Comparison of ENCODE assay signal across 8 mouse cellular contexts in genomic region chr4:135203279-135203678, GRCm38 (mm10).
DNase-seq lines count a peak whose midpoint lies in the region; ATAC-seq lines count a peak whose summit lies in the region.

No protein-coding gene starts in this region.

- H3K4me2 ChIP-seq in forebrain, embryonic 13.5 days = peak overlapping the region; percentile 49
- H3K4me2 ChIP-seq in lung, embryonic 16.5 days (ENCODE audit: low read depth, low read length) = peak overlapping the region; percentile 65
- H3K4me2 ChIP-seq in neural tube, embryonic 15.5 days = peak overlapping the region; percentile 54

- H3K4me1 ChIP-seq in forebrain, embryonic 13.5 days = peaks cover 13% of the 10 kb centered on the region
- H3K4me1 ChIP-seq in lung, embryonic 16.5 days (replicated peaks; ENCODE audit: control insufficient read depth, insufficient read depth, low read length) = peaks cover 8% of the 10 kb centered on the region
- H3K4me1 ChIP-seq in neural tube, embryonic 15.5 days = peaks cover 23% of the 10 kb centered on the region

- ATAC-seq in forebrain, embryonic 13.5 days = no peak
- peak; percentile 67 for ATAC-seq in lung, embryonic 16.5 days (ENCODE audit: low read depth)
- no peak for ATAC-seq in neural tube, embryonic 15.5 days (ENCODE audit: low FRiP score)
- no peak for ATAC-seq in frontal cortex, adult (ENCODE audit: low TSS enrichment)

- H3K9me3 ChIP-seq in forebrain, embryonic 13.5 days (replicated peaks) = no peaks in the 10 kb centered on the region
- H3K9me3 ChIP-seq in lung, embryonic 16.5 days (ENCODE audit: control insufficient read depth, low read length) = no peaks in the 10 kb centered on the region; the same call in 1 of the 2 replicates
- no peaks in the 10 kb centered on the region for H3K9me3 ChIP-seq in neural tube, embryonic 15.5 days (replicated peaks)

- 13% methylated on average over 14 of the region's 14 CpGs for WGBS in forebrain, embryonic 13.5 days
- 2% methylated on average over 14 of the region's 14 CpGs for WGBS in lung, embryonic 16.5 days
- 9% methylated on average over 14 of the region's 14 CpGs for WGBS in neural tube, embryonic 15.5 days

- H3K4me3 ChIP-seq in forebrain, embryonic 13.5 days = peak overlapping the region; percentile 22
- H3K4me3 ChIP-seq in lung, embryonic 16.5 days (ENCODE audit: low read length) = peak overlapping the region; percentile 42
- peak overlapping the region; percentile 25 for H3K4me3 ChIP-seq in neural tube, embryonic 15.5 days (replicated peaks)

- DNase-seq in adrenal gland, adult 8-10 months = peak; percentile 31
- no peak for DNase-seq in adrenal gland, adult 18-20 months (ENCODE audit: low spot score in 2 of 2)
- DNase-seq in induced T-regulatory cell, adult 2 months (ENCODE audit: low read depth) = peak; percentile 94
- DNase-seq in layer of hippocampus, postnatal 14 days (ENCODE audit: low spot score in 2 of 2) = no peak

- H3K36me3 ChIP-seq in forebrain, embryonic 13.5 days (ENCODE audit: poor library complexity, severe bottlenecking) = no peaks in the 10 kb centered on the region
- no peaks in the 10 kb centered on the region for H3K36me3 ChIP-seq in lung, embryonic 16.5 days (ENCODE audit: control insufficient read depth, insufficient read depth, low read length)
- no peaks in the 10 kb centered on the region for H3K36me3 ChIP-seq in neural tube, embryonic 15.5 days

- no peak overlapping the region for H3K9ac ChIP-seq in forebrain, embryonic 13.5 days
- peak overlapping the region; percentile 51; the same call in 1 of the 2 replicates for H3K9ac ChIP-seq in lung, embryonic 16.5 days (ENCODE audit: low read length)
- H3K9ac ChIP-seq in neural tube, embryonic 15.5 days (replicated peaks) = no peak overlapping the region

- peaks cover 32% of the 10 kb centered on the region for H3K27me3 ChIP-seq in forebrain, embryonic 13.5 days
- H3K27me3 ChIP-seq in lung, embryonic 16.5 days (ENCODE audit: control insufficient read depth, insufficient read depth, low read depth, low read length) = peaks cover 16% of the 10 kb centered on the region
- H3K27me3 ChIP-seq in neural tube, embryonic 15.5 days (replicated peaks) = peaks cover 38% of the 10 kb centered on the region

- H3K27ac ChIP-seq in forebrain, embryonic 13.5 days = no peak overlapping the region
- H3K27ac ChIP-seq in lung, embryonic 16.5 days (ENCODE audit: low read length) = no peak overlapping the region
- no peak overlapping the region for H3K27ac ChIP-seq in neural tube, embryonic 15.5 days (replicated peaks)

Comparison
In these comparisons a context has a peak if more than half of its experiments do, and no peak if none do; other contexts are left out.
1. DNase-seq: peak in adrenal gland, adult 8-10 months (single experiment) and induced T-regulatory cell, adult 2 months (single experiment); none in adrenal gland, adult 18-20 months (0 of 2) and layer of hippocampus, postnatal 14 days (0 of 2).
2. Peak in every context shown above with its lines, with median percentiles within 50 percentile points of each other: H3K4me2 ChIP-seq and H3K4me3 ChIP-seq.